Mouse (Mus musculus) forebrain, postnatal 0 days (tissue): ENCODE results near the gene Cldn8. TPM values are rescaled to one million over a fixed set of nuclear protein-coding genes. Genes with fewer than 3 reads are reported as not detected.

Experiments used
- ATAC-seq: fragments of 200-750 bp; cut with Nextera tagmentation; 2 replicates; pipeline ENCODE4 v1.8.0; 2017; ENCODE audit warnings: mild to moderate bottlenecking, moderate library complexity
- DNase-seq: peaks from one replicate; pipeline ENCODE4 v3.0.0-alpha.2; 2015
- H3K27ac ChIP-seq: fragments of 300-500 bp; sonication (generic); 2 replicates; pipeline ENCODE4 v1.5.1; 2014; ENCODE audit warnings: low read depth, mild to moderate bottlenecking, antibody characterized with exemption, low read length, moderate library complexity, mixed read lengths
- H3K27me3 ChIP-seq: fragments of 300-500 bp; sonication (generic); 2 replicates; pipeline ENCODE4 v1.6.1; 2014; ENCODE audit warnings: mild to moderate bottlenecking, low read length, mixed read lengths; ENCODE audit not compliant: insufficient read depth
- H3K36me3 ChIP-seq: fragments of 300-500 bp; sonication (generic); 2 replicates; pipeline ENCODE4 v1.6.1; 2014; ENCODE audit warnings: mild to moderate bottlenecking, moderate library complexity; ENCODE audit not compliant: insufficient read depth
- H3K4me1 ChIP-seq: fragments of 300-500 bp; sonication (generic); 2 replicates; pipeline ENCODE4 v1.6.1; 2014; ENCODE audit warnings: antibody characterized with exemption; ENCODE audit not compliant: insufficient read depth
- H3K4me2 ChIP-seq: fragments of 300-500 bp; sonication (generic); 2 replicates; pipeline ENCODE4 v1.6.1; 2014; ENCODE audit warnings: low read depth, mild to moderate bottlenecking, moderate library complexity
- H3K4me3 ChIP-seq: fragments of 300-500 bp; sonication (generic); 2 replicates; pipeline ENCODE4 v1.5.1; 2014; ENCODE audit warnings: low read depth, low read length, mixed read lengths
- H3K9ac ChIP-seq: fragments of 300-500 bp; sonication (generic); 2 replicates; pipeline ENCODE4 v1.6.1; 2014; ENCODE audit warnings: mild to moderate bottlenecking
- H3K9me3 ChIP-seq: fragments of 300-500 bp; sonication (generic); 2 replicates; pipeline ENCODE4 v1.6.1; 2016; ENCODE audit warnings: low read length
- CTCF ChIP-seq: sonication (generic); IDR thresholded peaks from 2 replicates; pipeline ENCODE4 v1.5.1; 2016; ENCODE audit warnings: antibody characterized with exemption, control low read depth, low read depth
- WGBS: fragments of 180-500 bp; shearing (Covaris S2); extraction: QIAGEN DNeasy Blood & Tissue Kit; methylation state at CpG from one replicate; pipeline ENCODE4 v1.1.7; 2014; 5-methylcytosine and 5-hydroxymethylcytosine counted together
- polyA plus RNA-seq: library from polyadenylated mRNA; unstranded; fragments of >200 nt; fragmentation: Nextera tagmentation; extraction: Ambion mirVana; gene quantifications from 2 replicates; pipeline ENCODE4 v1.2.1, GENCODE M21; 2015
- total RNA-seq: library from RNA; depleted of rRNA; stranded (reverse); fragments of >200 nt; gene quantifications from 2 replicates; pipeline ENCODE4 v1.2.3, GENCODE M21; 2014; rRNA removed

The Cldn8 gene
- total RNA-seq (not detected in 2 replicates), polyA plus RNA-seq (not detected in 2 replicates)

- no peaks in the 10 kb centered on the region for H3K27me3 ChIP-seq
- H3K4me1 ChIP-seq = no peaks in the 10 kb centered on the region
- no peaks in the 10 kb centered on the region for H3K9me3 ChIP-seq
- WGBS = 74% methylated on average over 6 of the region's 6 CpGs
- no peak for TF ChIP-seq CTCF
- no peak within 1 kb of the TSS for H3K27ac ChIP-seq
- DNase-seq (no peak), ATAC-seq (no peak)
- H3K4me2 ChIP-seq = no peak within 1 kb of the TSS
- H3K36me3 ChIP-seq = no peaks in the 10 kb centered on the region
- H3K4me3 ChIP-seq = no peak within 1 kb of the TSS
- H3K9ac ChIP-seq = no peak within 1 kb of the TSS
These were observed at the start of gene Cldn8 for GRCm38 (mm10) chr16:88563045-88563913. Gene Cldn8 (minus strand): TSS chr16:88563183.

GRCm38 (mm10) chr16:88612712-88613111 lies 49.7 kb upstream of the Cldn8 start:
- no peaks in the 10 kb centered on the region for H3K9me3 ChIP-seq

DNA sequence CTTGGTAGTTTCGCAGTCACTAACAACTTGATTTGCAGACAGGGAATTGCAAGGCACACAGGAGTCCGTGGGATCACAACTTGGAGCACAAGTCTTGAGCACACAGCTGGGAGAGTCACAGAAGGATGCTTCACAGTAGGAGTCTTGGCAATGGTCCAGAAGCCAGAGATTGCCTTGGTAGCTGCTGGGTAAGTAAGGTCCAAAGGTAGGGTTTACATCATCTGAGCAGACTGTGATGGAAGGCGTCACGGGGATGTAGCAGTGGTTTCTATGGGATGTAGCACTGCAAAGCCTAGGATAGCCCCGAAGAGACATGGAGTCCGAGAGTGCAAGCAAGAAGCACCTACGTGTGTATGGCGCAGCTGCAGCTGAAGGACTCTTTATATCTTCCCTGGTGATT lies 48.9 kb upstream of the Cldn8 start, which contains the start of gene Krtap24-1:
TSS of gene Krtap24-1 (minus strand) at position 358 of the 400 bp plus-strand sequence.
- Histone ChIP-seq H3K36me3 (no peaks in the 10 kb centered on the region), H3K4me3 (no peak within 1 kb of the TSS), H3K4me2 (no peak within 1 kb of the TSS), H3K4me1 (no peaks in the 10 kb centered on the region), H3K27me3 (no peaks in the 10 kb centered on the region), H3K27ac (no peak within 1 kb of the TSS), H3K9me3 (no peaks in the 10 kb centered on the region), H3K9ac (no peak within 1 kb of the TSS)
- ATAC-seq (no peak), DNase-seq (no peak)
- TF ChIP-seq CTCF = no peak
- WGBS = 94% methylated on average over 8 of the region's 8 CpGs

More at GRCm38 (mm10) chr16:88612712-88613111, 49.7 kb upstream of the Cldn8 start:
- Histone ChIP-seq H3K27ac (no peak overlapping the region), H3K27me3 (no peaks in the 10 kb centered on the region), H3K4me3 (no peak overlapping the region), H3K4me2 (no peak overlapping the region), H3K9ac (no peak overlapping the region), H3K4me1 (no peaks in the 10 kb centered on the region), H3K36me3 (no peaks in the 10 kb centered on the region)
- ATAC-seq (no peak), DNase-seq (no peak)
- WGBS = 54% methylated on average over 4 of the region's 4 CpGs
- no peak for TF ChIP-seq CTCF

DNA sequence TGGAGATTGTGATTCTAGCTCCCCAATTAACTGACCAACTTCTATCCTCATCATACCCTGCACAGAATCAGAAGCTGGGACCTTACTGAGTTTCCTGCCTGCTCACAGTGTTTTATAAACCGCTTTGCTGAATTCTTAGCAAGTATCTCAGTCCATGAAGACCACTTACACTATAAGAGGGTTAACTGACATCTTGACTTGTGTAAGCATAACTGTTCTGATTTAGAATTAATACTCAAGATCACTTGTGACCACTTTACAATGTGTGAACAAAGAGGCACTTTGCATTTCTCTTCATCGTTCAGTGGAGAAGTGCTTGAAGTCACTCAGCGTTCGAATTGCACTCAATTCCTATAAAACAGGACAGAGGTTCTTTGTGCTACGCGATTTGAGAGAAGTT lies 41.6 kb upstream of the Cldn8 start:
- Histone ChIP-seq H3K9ac (no peak overlapping the region), H3K36me3 (no peaks in the 10 kb centered on the region), H3K9me3 (no peaks in the 10 kb centered on the region), H3K4me1 (peaks cover 4% of the 10 kb centered on the region; the same call in 1 of the 2 replicates), H3K27ac (no peak overlapping the region), H3K27me3 (no peaks in the 10 kb centered on the region), H3K4me3 (no peak overlapping the region), H3K4me2 (no peak overlapping the region)
- DNase-seq (no peak), ATAC-seq (no peak)
- no peak for TF ChIP-seq CTCF
- 76% methylated on average over 6 of the region's 6 CpGs for WGBS

DNA sequence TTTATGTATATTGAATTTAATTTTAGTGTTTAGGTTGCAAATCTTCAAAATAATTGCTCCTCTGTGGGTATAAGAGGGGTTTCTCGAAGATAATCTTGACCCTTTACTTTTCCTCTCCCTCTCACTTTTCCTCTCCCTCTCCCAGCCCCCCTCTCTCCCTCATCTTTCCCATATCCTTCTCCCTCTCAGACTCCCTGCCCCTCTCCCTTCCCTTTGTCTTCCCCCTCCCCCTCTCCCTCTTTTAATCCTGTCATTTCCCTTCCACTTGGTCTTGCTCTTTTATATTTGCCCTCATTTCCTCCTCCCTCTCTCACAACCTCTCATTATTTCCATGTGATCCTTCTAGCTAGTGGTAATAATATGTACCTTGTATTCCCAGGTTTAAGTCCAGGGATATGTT lies 39.5 kb upstream of the Cldn8 start:
- Histone ChIP-seq H3K4me3 (no peak overlapping the region), H3K27me3 (no peaks in the 10 kb centered on the region), H3K4me2 (no peak overlapping the region), H3K36me3 (no peaks in the 10 kb centered on the region), H3K9ac (no peak overlapping the region), H3K27ac (no peak overlapping the region), H3K9me3 (no peaks in the 10 kb centered on the region), H3K4me1 (peaks cover 4% of the 10 kb centered on the region; the same call in 1 of the 2 replicates)
- DNase-seq (no peak), ATAC-seq (no peak)
- 42% methylated on average over 1 of the region's 1 CpGs for WGBS
- TF ChIP-seq CTCF = no peak

- TF ChIP-seq CTCF = no peak
- Histone ChIP-seq H3K4me2 (no peak overlapping the region), H3K9ac (no peak overlapping the region), H3K4me3 (no peak overlapping the region), H3K27ac (no peak overlapping the region), H3K9me3 (no peaks in the 10 kb centered on the region), H3K27me3 (no peaks in the 10 kb centered on the region), H3K4me1 (peaks cover 4% of the 10 kb centered on the region; the same call in 1 of the 2 replicates), H3K36me3 (no peaks in the 10 kb centered on the region)
- 81% methylated on average over 8 of the region's 8 CpGs for WGBS
- ATAC-seq (no peak), DNase-seq (no peak)
These were observed 37.3 kb upstream of the Cldn8 start for GRCm38 (mm10) chr16:88600303-88600702.

DNA sequence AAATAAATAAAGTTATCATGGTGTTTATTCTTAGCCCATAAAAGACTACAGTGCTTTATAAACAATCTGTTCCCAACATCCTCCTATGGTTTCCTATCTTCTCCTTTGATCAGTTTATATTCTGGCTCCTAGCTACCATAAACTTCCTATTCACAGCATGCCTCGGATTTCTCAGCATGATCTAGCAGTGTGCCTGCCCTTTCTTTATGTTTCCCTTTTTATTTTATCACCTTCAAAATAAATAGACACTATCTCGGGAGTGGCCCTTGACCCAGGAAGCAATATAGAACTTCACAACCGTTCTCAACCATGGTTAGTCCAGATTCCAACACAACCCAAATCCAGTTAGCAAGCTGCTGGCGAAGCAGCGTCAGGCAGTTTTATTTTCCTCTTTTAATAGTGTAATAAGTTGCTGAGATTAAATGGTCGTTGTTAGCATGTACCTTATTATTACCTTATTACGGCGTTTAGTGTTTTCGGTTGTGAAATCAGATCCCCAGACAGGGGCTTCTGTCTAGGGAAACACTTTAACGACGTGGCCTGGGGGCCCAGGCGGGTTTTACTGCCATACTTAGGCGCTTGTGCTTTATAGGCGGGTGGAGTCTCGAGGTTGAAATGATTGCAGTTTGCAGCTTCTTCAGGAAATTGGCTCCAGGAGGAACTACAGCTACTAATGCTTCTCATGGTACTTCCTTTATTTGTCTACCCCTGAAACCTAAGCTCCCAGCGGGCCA lies 36.7 kb upstream of the Cldn8 start:
- DNase-seq (no peak), ATAC-seq (no peak)
- TF ChIP-seq CTCF = no peak
- Histone ChIP-seq H3K27me3 (no peaks in the 10 kb centered on the region), H3K9ac (no peak overlapping the region), H3K4me1 (peaks cover 4% of the 10 kb centered on the region; the same call in 1 of the 2 replicates), H3K36me3 (no peaks in the 10 kb centered on the region), H3K9me3 (no peaks in the 10 kb centered on the region), H3K4me3 (no peak overlapping the region), H3K27ac (no peak overlapping the region), H3K4me2 (no peak overlapping the region)
- WGBS = 62% methylated on average over 16 of the region's 16 CpGs
